Mouse (Mus musculus) E14TG2a.4 (cell line): ENCODE data around the gene Aff1.

Experiments used
- H3K27me3 ChIP-seq: 2 replicates; pipeline ENCODE4 v1.6.1; 2014; ENCODE audit warnings: low read length, control low read depth; ENCODE audit not compliant: insufficient read depth
- H3K36me3 ChIP-seq: 2 replicates; pipeline ENCODE4 v1.6.1; 2014; ENCODE audit warnings: low read length, control low read depth; ENCODE audit not compliant: insufficient read depth
- H3K4me1 ChIP-seq: replicated peaks from 2 replicates; pipeline ENCODE4 v1.6.1; 2014; ENCODE audit warnings: low read depth, low read length, control low read depth
- H3K4me3 ChIP-seq: replicated peaks from 2 replicates; pipeline ENCODE4 v1.5.1; 2014; ENCODE audit warnings: mild to moderate bottlenecking, low read length
- H3K9me3 ChIP-seq: 2 replicates; pipeline ENCODE4 v1.6.1; 2014; ENCODE audit warnings: low read length, control low read depth
- CTCF ChIP-seq: conservative IDR thresholded peaks from 2 replicates; pipeline ENCODE4 v1.5.1; 2014; ENCODE audit warnings: low read length
- NANOG ChIP-seq: IDR thresholded peaks from 2 replicates; pipeline ENCODE4 v1.6.1; 2014; ENCODE audit warnings: borderline replicate concordance, low read length, mixed read lengths
- POU5F1 ChIP-seq: IDR thresholded peaks from 2 replicates; pipeline ENCODE4 v1.6.1; 2014; ENCODE audit warnings: low read length, borderline replicate concordance

Gene Aff1

DNA sequence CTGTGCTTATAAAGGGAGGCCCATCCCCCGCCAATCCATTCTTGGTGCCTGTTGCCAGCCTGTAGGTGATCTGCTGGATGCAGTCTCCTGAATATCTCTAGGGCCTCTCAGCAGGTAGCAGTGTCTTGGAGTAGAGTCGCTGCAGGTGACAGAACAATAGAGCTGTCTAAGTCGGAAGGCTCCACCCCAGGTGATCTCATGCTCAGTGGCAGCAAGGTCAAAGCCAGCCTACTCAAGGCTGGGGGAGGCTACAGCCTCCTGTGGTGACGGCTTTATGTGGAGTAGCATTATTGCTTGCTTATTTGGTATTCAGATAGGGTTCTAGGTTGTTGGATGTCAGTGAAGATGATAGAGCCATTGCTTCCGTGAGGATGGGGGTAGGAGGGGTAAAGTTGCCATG lies 121.1 kb downstream of the Aff1 start:
- TF ChIP-seq NANOG (peak; percentile 63), POU5F1 (no peak), CTCF (no peak)

DNA sequence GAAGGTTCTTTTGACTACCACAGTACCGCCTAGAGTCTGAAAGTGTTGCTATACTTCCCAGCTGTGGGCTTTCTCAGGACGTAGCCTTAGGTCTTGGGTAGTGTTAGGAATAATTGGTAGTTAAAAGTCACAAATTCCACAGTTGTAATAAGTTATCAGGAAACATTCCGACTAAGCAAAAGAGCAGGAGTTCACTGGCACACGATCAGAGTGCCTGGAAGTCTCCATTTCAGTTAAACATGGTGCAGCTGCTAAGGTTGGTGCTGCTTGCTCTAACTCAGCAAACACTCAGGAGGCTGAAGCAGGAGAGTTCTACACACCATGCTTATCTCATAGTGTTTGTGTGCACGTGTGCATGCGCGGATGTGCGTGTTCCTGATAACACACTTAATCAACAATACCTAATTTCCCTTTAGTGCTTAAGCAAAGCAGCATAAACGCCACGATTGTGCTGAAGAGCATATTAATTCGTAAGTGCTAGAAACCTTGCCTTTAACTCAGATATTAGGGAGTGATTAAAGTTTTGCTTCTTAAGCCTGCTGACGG lies 121.9 kb downstream of the Aff1 start:
- H3K36me3 ChIP-seq, result peaks cover 64% of the 10 kb centered on the region
- peaks cover 73% of the 10 kb centered on the region for H3K4me1 ChIP-seq
- TF ChIP-seq NANOG, result no peak
- TF ChIP-seq CTCF, result no peak
- TF ChIP-seq POU5F1, result no peak
- no peaks in the 10 kb centered on the region for H3K27me3 ChIP-seq
- peak overlapping the region; percentile 49 for H3K4me3 ChIP-seq
- no peaks in the 10 kb centered on the region for H3K9me3 ChIP-seq

More for the DNA sequence above, 121.1 kb downstream of the Aff1 start:
- Histone ChIP-seq H3K9me3 (no peaks in the 10 kb centered on the region), H3K4me1 (peaks cover 73% of the 10 kb centered on the region), H3K27me3 (no peaks in the 10 kb centered on the region), H3K36me3 (peaks cover 63% of the 10 kb centered on the region), H3K4me3 (peak overlapping the region; percentile 49)

DNA sequence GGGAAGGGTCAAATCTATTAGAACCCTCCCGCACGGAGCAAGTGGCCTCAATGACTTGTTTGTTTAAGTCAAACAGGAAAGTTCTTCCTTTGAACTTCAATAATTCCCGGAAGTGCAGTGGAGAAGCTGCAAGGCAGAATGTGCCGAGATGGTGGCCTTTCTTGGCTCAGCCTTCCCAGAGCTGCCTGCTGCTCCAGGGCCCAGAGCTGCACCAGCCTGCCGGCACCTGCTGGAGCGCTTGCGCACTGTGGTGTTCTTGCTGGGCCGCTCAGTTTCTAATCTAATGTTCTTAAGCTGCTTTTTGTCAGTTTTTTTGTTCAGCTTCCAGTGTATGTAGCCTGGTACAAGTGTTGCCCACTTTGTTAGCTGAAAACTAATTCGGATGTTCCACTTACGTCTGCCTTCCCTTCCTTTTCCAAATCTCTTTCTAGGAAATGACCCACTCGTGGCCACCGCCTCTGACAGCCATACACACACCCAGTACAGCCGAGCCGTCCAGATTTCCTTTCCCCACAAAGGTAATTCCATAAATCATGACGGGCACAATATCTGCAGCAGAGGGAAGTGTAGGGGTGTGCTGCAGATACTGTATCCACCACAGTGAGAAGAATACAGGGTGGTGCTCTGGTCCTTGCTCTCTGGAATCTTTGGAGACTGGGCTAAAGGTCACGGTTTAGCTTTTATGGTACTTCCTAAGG lies 122.5 kb downstream of the Aff1 start:
- Histone ChIP-seq H3K4me3 (peak overlapping the region; percentile 49), H3K36me3 (peaks cover 64% of the 10 kb centered on the region), H3K4me1 (peaks cover 73% of the 10 kb centered on the region), H3K9me3 (no peaks in the 10 kb centered on the region), H3K27me3 (no peaks in the 10 kb centered on the region)
- no peak for TF ChIP-seq CTCF
- TF ChIP-seq NANOG, result no peak
- no peak for TF ChIP-seq POU5F1

DNA sequence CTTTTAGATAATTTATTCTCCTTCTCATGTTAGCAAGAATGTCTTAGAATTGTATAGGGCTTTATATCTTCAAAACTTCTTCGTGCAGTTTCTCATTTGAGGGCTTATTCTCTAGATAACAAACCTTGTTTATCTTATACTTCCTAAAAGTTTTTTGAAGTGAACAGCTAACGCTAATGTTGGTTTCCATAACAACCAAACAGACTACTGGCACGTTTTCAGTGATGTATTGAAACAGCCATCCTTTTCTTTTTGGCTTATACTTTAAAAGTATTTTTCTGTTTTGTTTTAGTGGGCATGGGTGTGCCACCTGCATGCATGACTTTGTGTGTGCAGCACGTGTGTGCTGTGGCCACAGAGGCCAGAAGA lies 123.1 kb downstream of the Aff1 start:
- Histone ChIP-seq H3K36me3 (peaks cover 65% of the 10 kb centered on the region), H3K9me3 (no peaks in the 10 kb centered on the region), H3K4me1 (peaks cover 76% of the 10 kb centered on the region), H3K4me3 (no peak overlapping the region), H3K27me3 (no peaks in the 10 kb centered on the region)
- TF ChIP-seq CTCF, result no peak
- TF ChIP-seq POU5F1, result no peak
- TF ChIP-seq NANOG, result no peak

DNA sequence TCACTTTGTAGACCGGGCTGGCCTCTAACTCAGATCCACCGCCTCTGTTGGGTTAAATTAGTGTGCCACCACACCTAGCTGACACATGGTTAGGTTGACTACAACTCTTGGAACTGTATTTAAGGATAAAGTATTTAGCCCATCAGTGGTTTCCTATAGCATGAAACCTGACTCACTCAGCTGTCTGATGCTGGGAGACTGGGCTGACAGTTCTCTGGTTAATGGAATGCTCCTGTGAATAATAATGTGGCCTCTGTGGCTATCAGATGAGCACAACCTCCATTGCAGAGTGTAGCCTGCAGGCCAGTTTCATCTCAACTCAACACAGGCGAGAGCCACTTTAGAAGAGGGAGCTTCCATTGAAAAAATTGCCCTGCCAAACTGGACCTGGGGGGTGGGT lies 124.5 kb downstream of the Aff1 start:
- TF ChIP-seq NANOG, result no peak
- TF ChIP-seq POU5F1, result no peak
- no peak for TF ChIP-seq CTCF
- Histone ChIP-seq H3K4me1 (peaks cover 77% of the 10 kb centered on the region), H3K27me3 (no peaks in the 10 kb centered on the region), H3K9me3 (no peaks in the 10 kb centered on the region), H3K4me3 (no peak overlapping the region), H3K36me3 (peaks cover 66% of the 10 kb centered on the region)

DNA sequence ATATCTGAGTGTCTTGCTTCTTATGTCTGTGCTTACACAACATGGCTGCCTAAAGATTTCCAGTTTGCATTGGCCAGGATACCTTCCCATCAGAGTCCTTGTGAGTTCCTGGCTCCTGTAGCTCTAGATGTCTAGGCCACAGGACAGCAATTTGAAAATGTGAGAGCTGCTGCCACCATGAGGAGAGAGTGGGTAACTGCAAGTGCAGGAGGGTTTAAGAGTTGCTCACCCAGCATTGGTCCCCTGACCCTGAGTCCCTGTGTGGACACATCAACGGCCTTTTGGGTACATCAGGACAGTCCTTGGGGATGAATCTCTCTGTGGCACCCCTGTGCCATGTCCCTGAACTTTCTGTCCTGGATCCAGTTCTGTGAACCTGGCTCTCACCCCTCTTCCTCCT lies 125.6 kb downstream of the Aff1 start:
- H3K36me3 ChIP-seq, result peaks cover 75% of the 10 kb centered on the region
- peaks cover 77% of the 10 kb centered on the region for H3K4me1 ChIP-seq
- no peaks in the 10 kb centered on the region for H3K27me3 ChIP-seq
- H3K9me3 ChIP-seq, result no peaks in the 10 kb centered on the region
- TF ChIP-seq NANOG, result no peak
- TF ChIP-seq CTCF, result peak; percentile 96
- no peak overlapping the region for H3K4me3 ChIP-seq

DNA sequence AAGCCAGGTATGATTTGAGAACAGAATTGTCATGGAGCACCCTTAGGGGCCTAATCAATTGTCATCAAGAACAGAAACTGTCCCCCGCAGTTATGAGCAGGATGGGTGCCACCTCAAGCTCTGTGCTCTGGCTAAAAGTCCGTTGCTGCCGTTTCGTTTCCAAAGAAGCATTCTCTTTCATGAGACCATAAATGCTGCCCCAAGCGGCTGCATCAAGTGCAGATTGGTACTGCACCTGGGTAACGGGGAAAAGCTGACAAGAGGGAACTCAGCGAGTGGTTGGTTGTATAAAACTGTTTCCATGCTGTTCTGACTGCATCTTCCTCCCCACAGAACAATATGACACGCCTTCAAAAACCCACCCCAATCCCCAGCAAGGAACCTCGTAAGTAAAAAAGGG lies 126.4 kb downstream of the Aff1 start:
- peaks cover 81% of the 10 kb centered on the region for H3K36me3 ChIP-seq
- no peak overlapping the region for H3K4me3 ChIP-seq
- TF ChIP-seq CTCF (no peak), NANOG (no peak)
- no peaks in the 10 kb centered on the region for H3K9me3 ChIP-seq
- H3K4me1 ChIP-seq, result peaks cover 76% of the 10 kb centered on the region
- H3K27me3 ChIP-seq, result no peaks in the 10 kb centered on the region

DNA sequence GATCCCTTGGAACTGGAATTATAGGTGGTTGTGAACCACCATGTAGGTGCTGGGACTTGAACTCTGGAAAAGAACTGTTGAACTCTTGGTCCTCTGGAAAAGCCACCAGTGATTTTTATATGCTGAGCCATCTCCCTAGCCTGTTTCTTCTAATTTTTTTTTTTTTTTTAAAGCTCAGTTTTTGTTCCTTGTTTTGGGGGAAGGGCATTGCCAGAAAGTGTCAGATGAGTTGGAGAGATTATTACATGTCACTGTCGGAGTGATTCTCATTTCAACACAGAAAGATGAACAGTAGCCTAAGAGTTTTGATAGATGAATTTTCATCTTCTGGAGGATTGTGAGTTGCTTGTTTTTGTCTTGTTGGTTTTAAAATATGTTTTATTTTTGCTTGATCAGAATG lies 127.5 kb downstream of the Aff1 start:
- no peak for TF ChIP-seq CTCF
- no peak for TF ChIP-seq NANOG
- no peak for TF ChIP-seq POU5F1
- peaks cover 86% of the 10 kb centered on the region for H3K36me3 ChIP-seq
- no peak overlapping the region for H3K4me3 ChIP-seq
- peaks cover 67% of the 10 kb centered on the region for H3K4me1 ChIP-seq
- no peaks in the 10 kb centered on the region for H3K9me3 ChIP-seq
- no peaks in the 10 kb centered on the region for H3K27me3 ChIP-seq

DNA sequence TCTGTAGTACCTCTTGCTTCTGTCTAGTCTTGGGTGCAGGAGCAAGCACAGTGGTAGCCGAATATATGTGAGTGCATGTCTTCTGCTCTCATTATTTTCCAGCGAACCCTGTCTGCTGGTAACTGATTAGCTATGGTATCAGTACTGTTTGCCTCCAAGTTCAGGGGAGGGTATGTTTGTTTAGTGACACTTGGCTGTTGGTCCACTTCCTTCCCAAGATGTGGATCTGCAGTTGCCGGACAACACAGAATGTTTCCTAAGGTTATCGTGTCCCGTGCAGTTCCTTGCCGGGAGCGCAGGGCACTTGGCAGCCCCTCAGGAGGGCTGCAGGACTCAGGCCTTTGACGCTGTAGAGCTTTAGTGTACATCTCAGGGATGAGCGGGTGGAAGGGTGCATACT lies 128.9 kb downstream of the Aff1 start:
- no peaks in the 10 kb centered on the region for H3K9me3 ChIP-seq
- H3K27me3 ChIP-seq, result no peaks in the 10 kb centered on the region
- no peak overlapping the region for H3K4me3 ChIP-seq
- no peak for TF ChIP-seq POU5F1
- no peak for TF ChIP-seq CTCF
- TF ChIP-seq NANOG, result no peak
- peaks cover 82% of the 10 kb centered on the region for H3K36me3 ChIP-seq
- H3K4me1 ChIP-seq, result peaks cover 65% of the 10 kb centered on the region
